Mouse (Mus musculus) B cell, adult 2 months (primary cell): ENCODE data around the gene Inip.
A peak's percentile ranks its signal among the peaks of the same experiment; 100 is the strongest.

Experiments
- DNase-seq, 2 experiments: peaks; one replicate each; pipeline ENCODE4 v3.0.0; 2022

The Inip gene

GRCm38 (mm10) chr4:59767717-59768116 is 33.7 kb downstream of the Inip start:
- no peak for DNase-seq

- no peak for DNase-seq
Measured at GRCm38 (mm10) chr4:59765385-59766005, 35.9 kb downstream of the Inip start.

- no peak for DNase-seq
Measured at GRCm38 (mm10) chr4:59764950-59765349, 36.4 kb downstream of the Inip start.

- no peak for DNase-seq
Measured at GRCm38 (mm10) chr4:59761365-59761729, 40.0 kb downstream of the Inip start.

- DNase-seq, result peak; percentile 41 to 44
Measured at GRCm38 (mm10) chr4:59760636-59761364, 40.6 kb downstream of the Inip start.

GRCm38 (mm10) chr4:59760016-59760415 is 41.4 kb downstream of the Inip start:
- DNase-seq, result no peak

- no peak for DNase-seq
Measured at GRCm38 (mm10) chr4:59757452-59758435, 43.6 kb downstream of the Inip start.

GRCm38 (mm10) chr4:59756332-59757082 is 44.9 kb downstream of the Inip start:
- DNase-seq, result no peak

GRCm38 (mm10) chr4:59753491-59754140 is 47.8 kb downstream of the Inip start:
- peak in 1 of 2 experiments; percentile 7 for DNase-seq

GRCm38 (mm10) chr4:59739882-59740281 is 61.5 kb downstream of the Inip start:
- no peak for DNase-seq

- DNase-seq, result peak; percentile 45 to 52
Measured at GRCm38 (mm10) chr4:59739321-59739720, 62.1 kb downstream of the Inip start.

- no peak for DNase-seq
Measured at GRCm38 (mm10) chr4:59731544-59731943, 69.8 kb downstream of the Inip start.

- DNase-seq, result peak in 1 of 2 experiments; percentile 37
Measured at GRCm38 (mm10) chr4:59728839-59729238, 72.5 kb downstream of the Inip start.

- DNase-seq, result peak; percentile 65 to 69
Measured at GRCm38 (mm10) chr4:59727878-59728261, 73.5 kb downstream of the Inip start.

GRCm38 (mm10) chr4:59727187-59727877 is 74.1 kb downstream of the Inip start:
- peak in 1 of 2 experiments; percentile 18 for DNase-seq

- peak; percentile 70 to 74 for DNase-seq
Measured at GRCm38 (mm10) chr4:59726501-59726900, 74.9 kb downstream of the Inip start.

GRCm38 (mm10) chr4:59725579-59725978 is 75.8 kb downstream of the Inip start:
- no peak for DNase-seq

- peak; percentile 50 to 51 for DNase-seq
Measured at GRCm38 (mm10) chr4:59721811-59722210, 79.6 kb downstream of the Inip start.
